Mouse (Mus musculus) stomach, postnatal 0 days (tissue): ENCODE data around the gene Chst11.

Experiments
- CTCF ChIP-seq: IDR thresholded peaks from 2 replicates; pipeline ENCODE4 v1.5.1; 2016; ENCODE audit warnings: antibody characterized with exemption, low read depth, mild to moderate bottlenecking, moderate library complexity
- EP300 ChIP-seq: optimal IDR thresholded peaks from 2 replicates; pipeline ENCODE3; 2016; ENCODE audit warnings: antibody characterized with exemption

DNA sequence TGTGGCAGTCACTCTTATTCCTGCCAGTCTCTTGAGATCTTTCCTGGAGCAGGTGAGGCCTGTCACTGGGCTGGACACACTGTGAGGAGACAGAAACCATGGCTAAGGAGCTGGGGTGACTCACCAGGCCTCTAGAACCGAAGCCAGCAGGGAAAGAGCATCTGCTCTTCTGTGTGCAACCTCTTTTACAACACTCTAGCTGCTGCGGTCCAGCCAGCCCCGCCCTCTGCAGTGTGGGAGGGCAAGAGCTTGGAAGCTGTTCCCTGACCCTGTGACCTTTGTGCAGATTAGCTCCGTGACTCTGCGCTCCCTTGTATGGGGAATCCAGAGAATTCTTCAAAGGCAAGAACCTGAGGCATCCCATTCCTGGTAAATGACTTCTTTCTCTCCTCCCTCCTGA lies 84.5 kb downstream of the Chst11 start:
- TF ChIP-seq CTCF (no peak), EP300 (no peak)
